Mouse (Mus musculus) thymus, adult 2 months (tissue): ENCODE measurements around the gene Pitpnm2. TPM values are rescaled to one million over a fixed set of nuclear protein-coding genes. Genes with fewer than 3 reads are reported as not detected.
A peak's percentile ranks its signal among the peaks of the same experiment; 100 is the strongest.

Source experiments
- DNase-seq: peaks from one replicate; pipeline ENCODE4 v3.0.0; 2021
- H3K27ac ChIP-seq: fragments of 200-500 bp; 2 replicates; pipeline ENCODE4 v1.5.1; 2012; ENCODE audit warnings: low read length, control low read depth; ENCODE audit not compliant: control insufficient read depth, insufficient read depth
- H3K27me3 ChIP-seq: fragments of 200-500 bp; 2 replicates; pipeline ENCODE4 v1.6.1; 2012; ENCODE audit warnings: mild to moderate bottlenecking, low read length, moderate library complexity, mixed read lengths; ENCODE audit not compliant: control insufficient read depth, insufficient read depth
- H3K36me3 ChIP-seq: fragments of 200-500 bp; 2 replicates; pipeline ENCODE4 v1.6.1; 2012; ENCODE audit warnings: mild to moderate bottlenecking, low read length, moderate library complexity; ENCODE audit not compliant: control insufficient read depth, insufficient read depth
- H3K4me1 ChIP-seq: fragments of 200-500 bp; replicated peaks from 2 replicates; pipeline ENCODE4 v1.6.1; 2012; ENCODE audit warnings: low read length; ENCODE audit not compliant: control insufficient read depth, insufficient read depth
- H3K4me3 ChIP-seq: fragments of 200-500 bp; 2 replicates; pipeline ENCODE4 v1.5.1; 2012; ENCODE audit warnings: mild to moderate bottlenecking, low read length, control low read depth, moderate library complexity; ENCODE audit not compliant: control insufficient read depth, insufficient read depth
- CTCF ChIP-seq: fragments of 200-500 bp; IDR thresholded peaks from 2 replicates; pipeline ENCODE4 v1.5.1; 2012; ENCODE audit warnings: mild to moderate bottlenecking, control low read depth, low read length, moderate library complexity, borderline replicate concordance; ENCODE audit not compliant: control insufficient read depth, poor library complexity, insufficient read depth; ENCODE audit errors: extremely low read depth
- POLR2A ChIP-seq: fragments of 200-500 bp; IDR thresholded peaks from 2 replicates; pipeline ENCODE4 v1.6.1; 2012; ENCODE audit warnings: mild to moderate bottlenecking, low read length, control low read depth, moderate library complexity; ENCODE audit not compliant: control insufficient read depth, poor library complexity, insufficient read depth; ENCODE audit errors: extremely low read depth
- WGBS: fragments of 180-500 bp; shearing (Covaris S2); methylation state at CpG from one replicate; pipeline ENCODE4 v1.1.7; 2018; 5-methylcytosine and 5-hydroxymethylcytosine counted together
- polyA plus RNA-seq: library from polyadenylated mRNA; depleted of rRNA; stranded (reverse); fragments of >200 nt; gene quantifications from 2 replicates; pipeline ENCODE4 v1.2.3, GENCODE M21; 2012

Gene Pitpnm2
- polyA plus RNA-seq, 1 experiment, result 279 TPM

DNA sequence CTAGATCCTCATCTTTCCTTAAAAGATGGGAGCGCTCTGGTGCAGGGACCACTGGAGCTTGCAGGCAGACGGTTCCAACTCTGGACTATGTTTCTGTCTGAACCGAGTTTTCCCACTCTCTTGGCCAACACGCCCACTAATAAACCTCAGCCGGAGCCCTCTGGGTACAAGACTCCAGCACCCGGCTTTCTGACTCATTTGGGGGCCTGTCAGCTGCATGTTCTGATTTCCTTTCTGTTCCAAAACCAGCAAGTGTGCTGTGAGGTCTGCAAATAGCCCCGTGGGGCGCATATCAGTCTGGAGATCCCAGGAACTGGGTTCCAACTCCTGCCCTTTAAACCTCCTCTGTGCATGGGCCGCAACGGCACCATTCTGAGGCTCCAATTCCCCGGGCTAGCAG, 86.1 kb downstream of the Pitpnm2 start:
- no peak for TF ChIP-seq CTCF
- no peak for TF ChIP-seq POLR2A

DNA sequence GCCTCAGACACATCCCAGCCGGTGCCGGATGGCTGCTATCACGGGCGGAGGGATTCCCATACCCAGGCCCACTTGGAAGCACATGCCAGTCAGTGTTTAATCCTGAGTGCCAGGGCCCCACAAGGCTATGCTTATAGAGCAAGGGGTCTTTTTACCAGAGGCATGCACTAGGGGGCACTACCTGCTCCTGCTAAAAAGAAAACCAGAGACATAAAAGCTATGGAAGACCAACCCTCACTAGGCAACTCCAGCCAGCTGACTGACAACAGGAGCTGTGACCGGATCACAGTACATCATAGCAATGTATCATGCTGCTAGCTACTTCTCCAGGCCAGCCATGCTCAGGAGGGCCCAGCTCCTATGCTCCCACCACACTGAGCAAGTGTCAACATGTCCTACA, 87.0 kb downstream of the Pitpnm2 start:
- 81% methylated on average over 5 of the region's 5 CpGs for WGBS
- Histone ChIP-seq H3K4me3 (no peak overlapping the region), H3K36me3 (no peaks in the 10 kb centered on the region), H3K4me1 (peaks cover 45% of the 10 kb centered on the region), H3K27me3 (no peaks in the 10 kb centered on the region), H3K27ac (peak overlapping the region; percentile 10; the same call in 1 of the 2 replicates)
- TF ChIP-seq CTCF (no peak), POLR2A (no peak)
- DNase-seq, result peak; percentile 87

More for the DNA sequence above, 86.1 kb downstream of the Pitpnm2 start:
- H3K36me3 ChIP-seq, result no peaks in the 10 kb centered on the region
- H3K4me3 ChIP-seq, result no peak overlapping the region
- 91% methylated on average over 11 of the region's 11 CpGs for WGBS
- H3K27me3 ChIP-seq, result no peaks in the 10 kb centered on the region
- no peak for DNase-seq
- H3K4me1 ChIP-seq, result peaks cover 53% of the 10 kb centered on the region
- H3K27ac ChIP-seq, result no peak overlapping the region

- WGBS, result 96% methylated on average over 10 of the region's 10 CpGs
- Histone ChIP-seq H3K4me1 (peaks cover 38% of the 10 kb centered on the region), H3K27ac (no peak overlapping the region), H3K36me3 (no peaks in the 10 kb centered on the region), H3K27me3 (no peaks in the 10 kb centered on the region), H3K4me3 (no peak overlapping the region)
- DNase-seq, result no peak
- TF ChIP-seq CTCF, result no peak
- no peak for TF ChIP-seq POLR2A
Measured at GRCm38 (mm10) chr5:124161831-124162230, 87.7 kb downstream of the Pitpnm2 start.

- 93% methylated on average over 7 of the region's 7 CpGs for WGBS
- peaks cover 16% of the 10 kb centered on the region for H3K4me1 ChIP-seq
- no peak overlapping the region for H3K27ac ChIP-seq
- TF ChIP-seq CTCF, result no peak
- no peak for TF ChIP-seq POLR2A
- no peaks in the 10 kb centered on the region for H3K36me3 ChIP-seq
- H3K4me3 ChIP-seq, result no peak overlapping the region
- DNase-seq, result no peak
- no peaks in the 10 kb centered on the region for H3K27me3 ChIP-seq
Measured at GRCm38 (mm10) chr5:124159453-124159852, 90.1 kb downstream of the Pitpnm2 start.

DNA sequence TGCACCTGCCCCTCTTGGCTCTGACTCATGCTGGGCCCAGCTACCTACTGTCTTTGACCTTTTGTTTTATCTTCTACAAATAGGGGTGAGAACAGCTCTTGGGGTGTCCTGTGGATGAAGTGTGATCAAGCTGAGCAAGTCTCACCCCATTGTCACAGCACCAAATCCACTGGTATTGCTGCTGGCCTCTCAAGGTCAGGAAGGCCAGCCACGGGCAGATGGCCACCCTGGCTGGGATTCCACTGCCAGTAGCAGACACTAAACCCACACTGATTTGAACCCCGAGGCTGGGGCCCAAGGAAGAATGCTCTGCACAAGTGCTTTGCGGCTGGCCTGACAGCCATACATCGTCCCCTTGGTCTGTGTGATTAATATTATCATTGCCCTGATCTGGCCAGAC, 91.3 kb downstream of the Pitpnm2 start:
- DNase-seq, result no peak
- no peak overlapping the region for H3K4me3 ChIP-seq
- TF ChIP-seq CTCF (no peak), POLR2A (no peak)
- WGBS, result 95% methylated on average over 4 of the region's 4 CpGs
- no peak overlapping the region for H3K27ac ChIP-seq
- no peaks in the 10 kb centered on the region for H3K27me3 ChIP-seq
- peaks cover 7% of the 10 kb centered on the region for H3K4me1 ChIP-seq
- no peaks in the 10 kb centered on the region for H3K36me3 ChIP-seq

DNA sequence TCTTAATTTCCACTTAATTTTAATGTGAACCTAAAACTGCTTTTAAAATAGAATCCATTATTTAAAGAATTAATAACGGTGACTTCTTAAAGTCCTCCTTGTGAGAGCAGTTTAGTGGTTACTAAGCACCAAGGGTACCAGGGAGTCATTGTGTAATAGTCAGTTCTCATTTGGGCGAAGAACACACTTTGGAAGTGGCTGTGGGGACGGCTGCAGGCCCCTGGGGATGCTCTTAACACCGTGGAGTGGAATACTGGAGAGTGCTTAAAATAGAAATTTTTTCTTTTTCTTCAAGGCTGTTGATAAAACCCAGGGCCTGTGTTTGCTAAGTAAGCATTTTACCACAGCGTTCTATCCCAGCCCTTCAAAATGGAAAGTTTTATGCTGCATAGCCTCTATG, 93.6 kb downstream of the Pitpnm2 start:
- Histone ChIP-seq H3K36me3 (peaks cover 16% of the 10 kb centered on the region), H3K27me3 (no peaks in the 10 kb centered on the region), H3K27ac (no peak overlapping the region), H3K4me1 (no peaks in the 10 kb centered on the region), H3K4me3 (no peak overlapping the region)
- WGBS, result 92% methylated on average over 5 of the region's 5 CpGs
- DNase-seq, result no peak
- TF ChIP-seq POLR2A, result no peak
- TF ChIP-seq CTCF, result no peak

DNA sequence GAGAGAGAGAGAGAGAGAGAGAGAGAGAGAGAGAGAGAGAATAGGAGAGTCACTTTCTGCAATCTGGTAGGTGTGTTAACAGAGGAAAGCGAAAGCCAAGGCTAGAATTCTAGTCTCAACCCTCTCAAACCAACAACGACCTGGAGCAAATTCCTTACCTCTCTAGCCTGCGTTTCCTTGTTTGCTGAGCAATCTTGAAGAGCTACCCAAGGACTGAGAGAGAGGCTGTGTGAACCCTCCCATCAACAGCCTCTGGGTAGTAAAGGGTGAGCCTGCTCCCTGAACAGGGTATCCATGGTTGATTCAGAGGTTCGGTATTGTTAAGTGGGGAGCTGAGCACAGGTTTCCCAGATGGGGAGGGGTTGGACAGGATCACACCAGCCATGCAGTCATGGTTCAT, 96.8 kb downstream of the Pitpnm2 start:
- no peak for TF ChIP-seq CTCF
- TF ChIP-seq POLR2A, result no peak
- Histone ChIP-seq H3K27ac (no peak overlapping the region), H3K27me3 (no peaks in the 10 kb centered on the region), H3K4me3 (no peak overlapping the region), H3K4me1 (no peaks in the 10 kb centered on the region), H3K36me3 (peaks cover 35% of the 10 kb centered on the region)
- no peak for DNase-seq
- 95% methylated on average over 4 of the region's 4 CpGs for WGBS
